Mouse (Mus musculus): ENCODE measurements around the gene Slc22a20. TPM values are rescaled to one million over a fixed set of nuclear protein-coding genes. Genes with fewer than 3 reads are reported as not detected.

Slc22a20 gene
- polyA plus RNA-seq, 1 experiment from 2014 or later = not detected

DNA sequence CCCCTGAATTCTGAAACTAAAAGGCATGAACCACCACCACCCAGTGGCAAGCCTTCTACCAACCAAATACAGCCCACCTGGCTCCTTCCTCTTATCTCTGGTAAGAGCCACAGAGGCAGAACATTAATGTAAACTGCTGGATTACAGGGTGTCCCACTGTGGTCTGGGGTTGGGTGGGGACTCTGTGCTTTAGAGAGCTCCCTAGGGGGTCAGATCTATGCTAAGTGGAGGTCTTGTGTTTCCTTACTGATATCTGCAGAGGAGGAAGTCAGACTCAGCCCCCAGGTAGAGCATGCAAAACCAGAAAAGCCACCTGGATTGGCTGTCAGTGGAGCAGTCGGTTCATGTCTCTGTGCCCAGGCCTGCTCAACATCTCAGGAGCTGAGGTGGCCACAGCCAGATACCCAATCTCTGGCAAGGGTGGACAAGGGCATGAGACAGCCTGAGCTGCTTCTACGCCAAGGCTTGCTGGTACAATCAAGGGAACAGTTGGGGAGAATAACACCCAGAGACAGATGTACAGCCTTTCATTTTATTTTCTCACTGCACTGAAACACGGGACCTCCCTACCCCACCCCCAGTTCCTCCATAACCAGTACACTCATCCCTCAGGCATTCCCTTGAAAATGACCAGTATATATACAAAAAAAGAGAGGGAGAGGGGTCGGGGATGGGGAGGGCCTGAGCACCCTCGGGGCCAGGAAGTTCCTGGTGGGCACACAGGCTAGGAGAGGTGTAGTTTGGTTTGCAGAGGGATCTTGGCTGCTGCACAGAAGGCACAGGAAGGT, 2.3 kb upstream of the Slc22a20 start:
- DNase-seq (ENCODE audit: low spot score) = no peak
- Histone ChIP-seq H3K36me3 (ENCODE audit: control insufficient read depth, insufficient read depth, low read length) (no peaks in the 10 kb centered on the region), H3K4me1 (replicated peaks; ENCODE audit: control insufficient read depth, insufficient read depth, low read length) (peaks cover 11% of the 10 kb centered on the region), H3K4me2 (ENCODE audit: low read depth, low read length, severe bottlenecking) (no peak overlapping the region), H3K27ac (ENCODE audit: low read depth, low read length) (no peak overlapping the region), H3K4me3 (ENCODE audit: low read depth, low read length) (no peak overlapping the region), H3K9ac (ENCODE audit: low read length) (peak overlapping the region; percentile 53), H3K9me3 (ENCODE audit: control insufficient read depth, low read length) (no peaks in the 10 kb centered on the region), H3K27me3 (ENCODE audit: control insufficient read depth, insufficient read depth, low read length) (no peaks in the 10 kb centered on the region)
- peak; percentile 10; the same call in 1 of the 2 replicates for ATAC-seq (replicated peaks; ENCODE audit: low FRiP score)
- WGBS = 75% methylated on average over 5 of the region's 5 CpGs

DNA sequence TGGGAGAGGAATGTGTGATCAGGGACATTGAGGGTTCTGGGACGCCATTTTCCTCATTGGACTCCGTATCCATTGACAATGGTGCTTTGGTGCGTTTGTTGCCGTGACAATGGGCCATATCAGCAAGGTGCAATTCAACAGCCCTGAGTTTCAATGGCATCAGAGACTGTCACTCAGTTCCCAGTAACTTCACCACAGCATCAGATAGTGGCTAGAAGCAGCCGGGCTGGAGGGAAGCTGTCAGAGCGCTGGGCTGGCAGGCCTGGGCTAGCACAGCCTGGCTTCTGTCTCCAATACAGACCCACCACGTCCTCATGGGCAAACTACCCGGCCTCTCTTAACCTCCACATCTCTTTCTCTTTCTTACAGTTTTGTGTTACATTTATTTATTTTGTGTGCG, 5.5 kb downstream of the Slc22a20 start:
- Histone ChIP-seq H3K27me3 (ENCODE audit: control insufficient read depth, insufficient read depth, low read length) (no peaks in the 10 kb centered on the region), H3K4me1 (replicated peaks; ENCODE audit: control insufficient read depth, insufficient read depth, low read length) (no peaks in the 10 kb centered on the region), H3K36me3 (ENCODE audit: control insufficient read depth, insufficient read depth, low read length) (no peaks in the 10 kb centered on the region), H3K4me3 (ENCODE audit: low read depth, low read length) (no peak overlapping the region), H3K9ac (ENCODE audit: low read length) (no peak overlapping the region), H3K4me2 (ENCODE audit: low read depth, low read length, severe bottlenecking) (no peak overlapping the region), H3K9me3 (ENCODE audit: control insufficient read depth, low read length) (no peaks in the 10 kb centered on the region), H3K27ac (ENCODE audit: low read depth, low read length) (no peak overlapping the region)
- ATAC-seq (replicated peaks; ENCODE audit: low FRiP score) (no peak), DNase-seq (ENCODE audit: low spot score) (no peak)
- 88% methylated on average over 9 of the region's 9 CpGs for WGBS

DNA sequence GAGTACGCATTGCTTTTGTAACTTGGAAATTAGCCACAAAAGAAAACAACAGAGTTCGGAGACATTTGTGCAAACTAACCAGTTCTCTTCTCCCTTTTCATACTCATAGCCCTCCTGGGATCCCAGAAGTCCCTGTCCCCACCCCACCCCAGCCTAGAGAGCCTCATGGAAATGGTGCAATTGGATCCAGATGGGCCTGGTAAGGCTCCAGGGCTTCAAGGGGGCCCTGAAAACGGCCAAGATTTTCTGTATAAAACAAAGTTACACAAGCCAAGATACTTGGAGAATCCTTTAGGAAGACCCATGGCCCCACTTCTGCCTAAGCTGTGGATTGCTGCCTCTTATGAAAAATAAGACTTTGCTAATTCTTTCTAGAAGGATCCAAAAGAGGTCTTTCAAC, 8.2 kb downstream of the Slc22a20 start:
- ATAC-seq (replicated peaks; ENCODE audit: low FRiP score) = no peak
- Histone ChIP-seq H3K4me1 (replicated peaks; ENCODE audit: control insufficient read depth, insufficient read depth, low read length) (no peaks in the 10 kb centered on the region), H3K27me3 (ENCODE audit: control insufficient read depth, insufficient read depth, low read length) (no peaks in the 10 kb centered on the region), H3K9ac (ENCODE audit: low read length) (no peak overlapping the region), H3K36me3 (ENCODE audit: control insufficient read depth, insufficient read depth, low read length) (no peaks in the 10 kb centered on the region), H3K4me3 (ENCODE audit: low read depth, low read length) (no peak overlapping the region), H3K9me3 (ENCODE audit: control insufficient read depth, low read length) (no peaks in the 10 kb centered on the region), H3K4me2 (ENCODE audit: low read depth, low read length, severe bottlenecking) (no peak overlapping the region), H3K27ac (ENCODE audit: low read depth, low read length) (no peak overlapping the region)
- no peak for DNase-seq (ENCODE audit: low spot score)
- 87% methylated on average over 3 of the region's 3 CpGs for WGBS

DNA sequence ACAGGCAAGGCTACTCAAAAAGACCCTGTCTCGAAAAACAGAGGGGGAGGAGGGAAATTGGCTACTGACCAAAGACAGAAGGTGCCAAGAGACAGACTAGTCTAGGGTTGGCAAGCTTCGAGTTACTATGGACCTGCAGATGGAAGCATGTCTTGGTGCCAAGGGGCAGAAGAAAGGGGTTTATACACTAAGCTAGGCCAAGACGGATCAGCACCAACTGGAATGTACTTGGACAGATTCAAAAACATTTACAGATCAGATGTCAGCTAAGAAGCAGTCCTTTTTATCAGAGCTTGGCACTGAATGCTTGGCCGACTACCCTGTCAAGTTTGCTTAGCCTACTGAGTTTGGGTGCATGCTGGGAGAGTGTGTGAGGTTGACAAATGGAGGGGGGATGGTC, 10.3 kb downstream of the Slc22a20 start:
- no peak for DNase-seq (ENCODE audit: low spot score)
- Histone ChIP-seq H3K9ac (ENCODE audit: low read length) (no peak overlapping the region), H3K4me1 (replicated peaks; ENCODE audit: control insufficient read depth, insufficient read depth, low read length) (no peaks in the 10 kb centered on the region), H3K4me2 (ENCODE audit: low read depth, low read length, severe bottlenecking) (no peak overlapping the region), H3K27ac (ENCODE audit: low read depth, low read length) (no peak overlapping the region), H3K9me3 (ENCODE audit: control insufficient read depth, low read length) (no peaks in the 10 kb centered on the region), H3K27me3 (ENCODE audit: control insufficient read depth, insufficient read depth, low read length) (no peaks in the 10 kb centered on the region), H3K36me3 (ENCODE audit: control insufficient read depth, insufficient read depth, low read length) (no peaks in the 10 kb centered on the region), H3K4me3 (ENCODE audit: low read depth, low read length) (no peak overlapping the region)
- WGBS = 80% methylated on average over 4 of the region's 4 CpGs
- ATAC-seq (replicated peaks; ENCODE audit: low FRiP score) = no peak

DNA sequence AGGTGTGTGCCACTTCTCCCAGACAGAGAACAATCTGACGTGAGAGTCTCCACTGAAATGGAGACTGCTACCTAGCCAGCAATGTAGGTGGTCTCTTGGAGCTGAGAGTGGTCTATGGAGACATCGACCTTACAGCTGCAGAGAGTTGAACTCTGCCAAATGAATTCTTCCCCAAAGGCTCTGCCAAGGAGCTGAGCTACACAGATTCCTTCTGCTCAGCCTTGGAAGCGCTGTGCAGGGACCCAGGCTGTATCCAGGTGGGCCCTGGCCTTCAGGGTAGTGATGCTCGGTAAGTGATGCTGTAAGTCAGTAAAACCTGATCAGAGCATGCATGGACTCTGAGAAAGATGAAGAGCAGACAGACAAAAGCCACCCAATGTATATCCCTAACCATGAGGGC, 10.8 kb downstream of the Slc22a20 start:
- DNase-seq (ENCODE audit: low spot score) = no peak
- 82% methylated on average over 4 of the region's 4 CpGs for whole genome bisulfite sequencing
- no peak overlapping the region for H3K9ac ChIP-seq (ENCODE audit: low read length)
- H3K4me2 ChIP-seq (ENCODE audit: low read depth, low read length, severe bottlenecking) = no peak overlapping the region
- no peak overlapping the region for H3K4me3 ChIP-seq (ENCODE audit: low read depth, low read length)
- H3K36me3 ChIP-seq (ENCODE audit: control insufficient read depth, insufficient read depth, low read length) = no peaks in the 10 kb centered on the region
- H3K27me3 ChIP-seq (ENCODE audit: control insufficient read depth, insufficient read depth, low read length) = no peaks in the 10 kb centered on the region
- H3K4me1 ChIP-seq (replicated peaks; ENCODE audit: control insufficient read depth, insufficient read depth, low read length) = no peaks in the 10 kb centered on the region
- ATAC-seq (replicated peaks; ENCODE audit: low FRiP score) = no peak
- no peak overlapping the region for H3K27ac ChIP-seq (ENCODE audit: low read depth, low read length)
- no peaks in the 10 kb centered on the region for H3K9me3 ChIP-seq (ENCODE audit: control insufficient read depth, low read length)

DNA sequence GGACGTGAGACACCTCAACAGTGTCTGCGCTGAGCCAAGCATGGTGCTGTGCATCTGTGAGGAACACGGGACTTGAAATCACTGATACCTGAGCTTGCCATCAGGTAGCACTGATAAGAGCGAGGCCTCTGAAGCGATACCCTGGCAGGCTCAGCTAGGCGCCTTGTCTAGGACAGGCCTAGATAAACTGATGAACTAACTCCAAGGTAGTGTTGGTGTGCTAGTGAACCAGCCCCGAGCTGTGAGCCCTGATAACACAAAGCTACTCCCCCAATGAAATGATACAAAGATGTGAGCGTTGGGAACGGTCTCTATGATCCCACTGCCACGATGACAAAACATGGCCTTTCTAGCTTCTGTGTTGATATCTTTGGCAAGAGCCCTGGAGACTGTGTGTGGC, 18.3 kb downstream of the Slc22a20 start:
- ATAC-seq (replicated peaks; ENCODE audit: low FRiP score) = no peak
- Histone ChIP-seq H3K9ac (ENCODE audit: low read length) (no peak overlapping the region), H3K9me3 (ENCODE audit: control insufficient read depth, low read length) (no peaks in the 10 kb centered on the region), H3K27me3 (ENCODE audit: control insufficient read depth, insufficient read depth, low read length) (no peaks in the 10 kb centered on the region), H3K4me3 (ENCODE audit: low read depth, low read length) (no peak overlapping the region), H3K4me1 (replicated peaks; ENCODE audit: control insufficient read depth, insufficient read depth, low read length) (peaks cover 9% of the 10 kb centered on the region; the same call in 1 of the 2 replicates), H3K36me3 (ENCODE audit: control insufficient read depth, insufficient read depth, low read length) (no peaks in the 10 kb centered on the region), H3K4me2 (ENCODE audit: low read depth, low read length, severe bottlenecking) (no peak overlapping the region), H3K27ac (ENCODE audit: low read depth, low read length) (no peak overlapping the region)
- 89% methylated on average over 10 of the region's 10 CpGs for WGBS
- no peak for DNase-seq (ENCODE audit: low spot score)

DNA sequence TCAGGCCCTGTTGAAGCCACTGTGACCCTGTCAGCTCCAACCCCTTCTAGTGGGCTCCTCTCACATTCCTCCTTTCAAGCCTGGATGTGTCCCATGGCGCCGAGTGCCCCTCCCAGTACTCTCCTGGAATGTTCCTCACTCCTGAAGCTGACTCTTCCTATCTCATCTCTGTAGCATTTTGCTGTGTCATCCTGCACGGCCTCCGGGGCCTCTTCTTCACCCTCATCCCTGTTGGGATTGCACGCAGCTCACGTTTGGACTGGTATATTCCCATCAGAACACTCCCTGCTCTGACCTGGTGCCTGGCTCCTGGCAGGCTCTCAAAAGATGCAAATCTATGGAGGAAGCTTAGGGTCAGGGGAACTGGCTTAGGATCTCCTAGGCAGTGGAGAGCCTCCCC, 19.2 kb downstream of the Slc22a20 start:
- Histone ChIP-seq H3K36me3 (ENCODE audit: control insufficient read depth, insufficient read depth, low read length) (no peaks in the 10 kb centered on the region), H3K4me1 (replicated peaks; ENCODE audit: control insufficient read depth, insufficient read depth, low read length) (peaks cover 14% of the 10 kb centered on the region; the same call in 1 of the 2 replicates), H3K4me2 (ENCODE audit: low read depth, low read length, severe bottlenecking) (no peak overlapping the region), H3K9me3 (ENCODE audit: control insufficient read depth, low read length) (no peaks in the 10 kb centered on the region), H3K27me3 (ENCODE audit: control insufficient read depth, insufficient read depth, low read length) (no peaks in the 10 kb centered on the region), H3K27ac (ENCODE audit: low read depth, low read length) (no peak overlapping the region), H3K4me3 (ENCODE audit: low read depth, low read length) (no peak overlapping the region), H3K9ac (ENCODE audit: low read length) (no peak overlapping the region; the same call in 1 of the 2 replicates)
- no peak for ATAC-seq (replicated peaks; ENCODE audit: low FRiP score)
- WGBS = 76% methylated on average over 6 of the region's 6 CpGs
- DNase-seq (ENCODE audit: low spot score) = no peak

DNA sequence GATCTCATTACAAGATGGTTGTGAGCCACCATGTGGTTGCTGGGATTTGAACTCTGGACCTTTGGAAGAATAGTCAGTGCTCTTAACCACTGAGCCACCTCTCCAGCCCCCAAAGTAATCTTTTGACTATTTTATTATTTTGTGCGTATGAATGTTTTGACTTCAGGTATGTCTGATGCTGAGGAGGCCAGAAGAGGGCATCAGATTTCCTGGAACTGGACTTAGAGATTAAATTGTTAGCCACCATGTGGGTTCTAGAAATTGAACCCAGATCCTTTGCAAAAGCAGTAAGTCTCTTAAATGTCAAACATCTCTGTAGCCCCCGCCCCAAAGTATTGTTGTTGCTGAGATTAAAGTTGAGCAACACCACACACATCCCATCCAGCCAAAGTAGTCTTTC, 20.0 kb downstream of the Slc22a20 start:
- Histone ChIP-seq H3K4me2 (ENCODE audit: low read depth, low read length, severe bottlenecking) (no peak overlapping the region), H3K27me3 (ENCODE audit: control insufficient read depth, insufficient read depth, low read length) (no peaks in the 10 kb centered on the region), H3K9me3 (ENCODE audit: control insufficient read depth, low read length) (no peaks in the 10 kb centered on the region), H3K4me3 (ENCODE audit: low read depth, low read length) (no peak overlapping the region), H3K4me1 (replicated peaks; ENCODE audit: control insufficient read depth, insufficient read depth, low read length) (peaks cover 16% of the 10 kb centered on the region; the same call in 1 of the 2 replicates), H3K27ac (ENCODE audit: low read depth, low read length) (no peak overlapping the region), H3K9ac (ENCODE audit: low read length) (no peak overlapping the region), H3K36me3 (ENCODE audit: control insufficient read depth, insufficient read depth, low read length) (no peaks in the 10 kb centered on the region)
- DNase-seq (ENCODE audit: low spot score) = no peak
- 94% methylated on average over 2 of the region's 2 CpGs for WGBS
- no peak for ATAC-seq (replicated peaks; ENCODE audit: low FRiP score)

DNA sequence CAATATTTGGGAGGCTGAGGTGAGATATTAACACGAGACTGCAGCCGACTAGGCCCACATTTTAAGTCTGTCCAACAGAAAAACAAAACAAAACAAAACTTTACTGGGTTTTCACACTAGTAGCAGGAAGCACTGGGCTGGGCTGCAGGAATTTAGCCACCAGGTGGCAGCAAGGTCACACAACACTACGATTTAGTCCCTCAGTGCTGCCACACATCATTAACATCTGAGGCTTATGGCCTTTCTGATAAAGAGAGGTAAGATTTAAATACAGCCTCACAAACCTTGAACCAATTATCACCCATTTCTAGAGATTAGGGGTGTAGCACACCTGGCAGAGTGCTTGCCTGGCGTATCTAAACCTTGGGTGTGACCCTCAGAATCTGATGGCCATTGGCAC, 20.7 kb downstream of the Slc22a20 start:
- peaks cover 16% of the 10 kb centered on the region; the same call in 1 of the 2 replicates for H3K4me1 ChIP-seq (replicated peaks; ENCODE audit: control insufficient read depth, insufficient read depth, low read length)
- no peak overlapping the region for H3K4me2 ChIP-seq (ENCODE audit: low read depth, low read length, severe bottlenecking)
- 13% methylated on average over 4 of the region's 4 CpGs for WGBS
- DNase-seq (ENCODE audit: low spot score) (peak; percentile 84), ATAC-seq (replicated peaks; ENCODE audit: low FRiP score) (no peak)
- no peaks in the 10 kb centered on the region for H3K36me3 ChIP-seq (ENCODE audit: control insufficient read depth, insufficient read depth, low read length)
- H3K27me3 ChIP-seq (ENCODE audit: control insufficient read depth, insufficient read depth, low read length) = no peaks in the 10 kb centered on the region
- H3K9me3 ChIP-seq (ENCODE audit: control insufficient read depth, low read length) = no peaks in the 10 kb centered on the region
- no peak overlapping the region for H3K27ac ChIP-seq (ENCODE audit: low read depth, low read length)
- no peak overlapping the region for H3K4me3 ChIP-seq (ENCODE audit: low read depth, low read length)
- no peak overlapping the region for H3K9ac ChIP-seq (ENCODE audit: low read length)
